Mouse (Mus musculus) 3T3-L1 (cell line): Measurements from ENCODE around the gene Rrp9.

ENCODE experiments used
- DNase-seq: peaks from one replicate; pipeline ENCODE4 v3.0.0-alpha.2; 2015; ENCODE audit warnings: low read depth, low spot score

Rrp9 gene

GRCm38 (mm10) chr9:106456325-106457162 lies 19.2 kb upstream of the Rrp9 start:
- DNase-seq = no peak

- no peak for DNase-seq
These were observed 18.6 kb upstream of the Rrp9 start for GRCm38 (mm10) chr9:106457163-106457559.

- DNase-seq = no peak
These were observed 17.8 kb upstream of the Rrp9 start for GRCm38 (mm10) chr9:106457920-106458319.

- DNase-seq = no peak
These were observed 15.8 kb upstream of the Rrp9 start for GRCm38 (mm10) chr9:106459946-106460345.

- no peak for DNase-seq
These were observed 15.2 kb upstream of the Rrp9 start for GRCm38 (mm10) chr9:106460401-106461025.

GRCm38 (mm10) chr9:106461026-106461415 lies 14.7 kb upstream of the Rrp9 start:
- no peak for DNase-seq

GRCm38 (mm10) chr9:106461641-106462429 lies 13.9 kb upstream of the Rrp9 start:
- DNase-seq = no peak

- no peak for DNase-seq
These were observed 13.3 kb upstream of the Rrp9 start for GRCm38 (mm10) chr9:106462430-106462800.

- no peak for DNase-seq
These were observed 12.4 kb upstream of the Rrp9 start for GRCm38 (mm10) chr9:106463122-106464063.

GRCm38 (mm10) chr9:106464751-106465541 lies 10.8 kb upstream of the Rrp9 start:
- DNase-seq = no peak

GRCm38 (mm10) chr9:106465571-106466200 lies 10.1 kb upstream of the Rrp9 start, which contains the start of gene Gpr62:
Gpr62 (minus strand) TSS chr9:106465938.
- DNase-seq = no peak

- DNase-seq = no peak
These were observed 9.0 kb upstream of the Rrp9 start for GRCm38 (mm10) chr9:106466721-106467120.

- no peak for DNase-seq
These were observed 8.0 kb upstream of the Rrp9 start for GRCm38 (mm10) chr9:106467746-106468145.

GRCm38 (mm10) chr9:106469317-106469716 lies 6.4 kb upstream of the Rrp9 start:
- DNase-seq = no peak

- no peak for DNase-seq
These were observed 6.0 kb upstream of the Rrp9 start for GRCm38 (mm10) chr9:106469776-106470175.

GRCm38 (mm10) chr9:106470991-106471750 lies 4.6 kb upstream of the Rrp9 start:
- DNase-seq = no peak

GRCm38 (mm10) chr9:106471892-106472291 lies 3.9 kb upstream of the Rrp9 start:
- DNase-seq = no peak

GRCm38 (mm10) chr9:106472321-106472720 lies 3.4 kb upstream of the Rrp9 start:
- DNase-seq = no peak

GRCm38 (mm10) chr9:106473081-106473752 lies 2.5 kb upstream of the Rrp9 start:
- no peak for DNase-seq
